In the genomic region with DNA sequence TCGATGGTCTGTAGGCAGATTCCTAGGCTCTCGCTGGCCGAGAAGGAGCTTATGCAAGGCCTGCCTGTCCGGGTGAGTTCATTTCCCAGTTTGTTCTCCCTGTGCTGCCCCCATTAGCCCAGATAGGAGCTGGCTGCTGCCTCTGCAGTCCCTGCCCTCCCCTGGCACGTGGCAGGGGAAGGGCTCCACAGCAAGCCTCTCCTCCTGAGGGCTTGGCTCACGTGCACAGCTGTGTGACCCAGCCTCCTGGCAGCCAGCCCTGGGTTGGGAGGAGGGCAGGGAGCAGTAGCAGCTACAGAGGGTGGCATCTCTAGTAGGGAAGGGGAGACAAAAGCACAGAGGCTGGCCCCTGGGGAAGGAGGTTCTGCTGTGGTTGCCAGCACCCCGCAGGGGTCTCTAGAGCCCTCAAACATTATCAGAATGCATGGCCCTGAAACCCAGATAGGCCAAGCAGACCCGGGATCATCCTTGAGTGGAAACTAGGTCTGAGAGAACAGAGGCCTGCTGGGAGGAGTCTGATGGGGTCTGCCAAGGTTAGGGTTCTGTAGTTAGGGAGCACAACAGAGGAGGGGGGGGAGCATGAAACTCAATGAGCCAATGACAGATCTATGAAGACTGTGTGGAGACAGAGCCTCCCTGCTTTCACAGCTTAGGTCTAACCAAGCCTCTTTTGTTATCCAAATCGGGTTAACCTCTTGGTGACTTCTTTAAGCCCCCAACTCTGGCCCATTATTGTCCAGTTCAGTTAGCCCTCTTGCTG, we compare ENCODE assay signal across 8 mouse cellular contexts. TPM values are rescaled to one million over a fixed set of nuclear protein-coding genes. Genes with fewer than 3 reads are reported as not detected.
DNase-seq lines count a peak whose midpoint lies in the region; ATAC-seq lines count a peak whose summit lies in the region.

No protein-coding gene starts in this region.

- peak; percentile 96 to 99 for DNase-seq in adrenal gland, adult 18-20 months (ENCODE audit: low spot score in 2 of 2)
- peak; percentile 46 to 79 for DNase-seq in cerebellum, postnatal 4 days (ENCODE audit: low spot score in 2 of 2)
- DNase-seq in gastrocnemius, postnatal 36 days = peak; percentile 91 to 96
- no peak for DNase-seq in intestine, embryonic 14.5 days (ENCODE audit: low spot score)
- DNase-seq in left cerebral cortex, adult 9 months (ENCODE audit: low spot score in 2 of 2) = peak; percentile 83 to 88
- peak; percentile 95 for DNase-seq in testis, postnatal 10 days (ENCODE audit: low spot score)
- no peak for DNase-seq in embryo, embryonic 11 days

- H3K4me2 ChIP-seq in intestine, embryonic 14.5 days (ENCODE audit: low read length) = no peak overlapping the region
- no peak overlapping the region for H3K4me2 ChIP-seq in neural tube, embryonic 12.5 days (replicated peaks)

- no peak for ATAC-seq in intestine, embryonic 14.5 days (replicated peaks; ENCODE audit: low FRiP score, low TSS enrichment, low read depth)
- no peak for ATAC-seq in neural tube, embryonic 12.5 days (ENCODE audit: low FRiP score, low read depth)

- H3K36me3 ChIP-seq in intestine, embryonic 14.5 days (ENCODE audit: control insufficient read depth, insufficient read depth, low read length) = peaks cover 66% of the 10 kb centered on the region
- H3K36me3 ChIP-seq in neural tube, embryonic 12.5 days = peaks cover 52% of the 10 kb centered on the region

- no peaks in the 10 kb centered on the region for H3K9me3 ChIP-seq in intestine, embryonic 14.5 days (ENCODE audit: control insufficient read depth, low read length)
- no peaks in the 10 kb centered on the region for H3K9me3 ChIP-seq in neural tube, embryonic 12.5 days

- H3K4me3 ChIP-seq in intestine, embryonic 14.5 days (ENCODE audit: low read depth, low read length) = no peak overlapping the region
- no peak overlapping the region for H3K4me3 ChIP-seq in neural tube, embryonic 12.5 days

- no peaks in the 10 kb centered on the region for H3K27me3 ChIP-seq in intestine, embryonic 14.5 days (replicated peaks; ENCODE audit: control insufficient read depth, insufficient read depth, low read length)
- no peaks in the 10 kb centered on the region for H3K27me3 ChIP-seq in neural tube, embryonic 12.5 days (replicated peaks)

- intact Hi-C loops in gastrocnemius, postnatal 36 days (cut with DNase I) = no loop called here

- H3K4me1 ChIP-seq in intestine, embryonic 14.5 days (replicated peaks; ENCODE audit: control insufficient read depth, insufficient read depth, low read length) = peaks cover 16% of the 10 kb centered on the region
- peaks cover 35% of the 10 kb centered on the region for H3K4me1 ChIP-seq in neural tube, embryonic 12.5 days

- H3K27ac ChIP-seq in intestine, embryonic 14.5 days (ENCODE audit: low read depth) = peak overlapping the region; percentile 60; the same call in 1 of the 2 replicates
- H3K27ac ChIP-seq in neural tube, embryonic 12.5 days = peak overlapping the region; percentile 39; the same call in 1 of the 2 replicates

- WGBS in intestine, embryonic 14.5 days = 80% methylated on average over 9 of the region's 9 CpGs
- 76% methylated on average over 9 of the region's 9 CpGs for WGBS in neural tube, embryonic 12.5 days

- no peak overlapping the region for H3K9ac ChIP-seq in intestine, embryonic 14.5 days (ENCODE audit: low read length)
- no peak overlapping the region for H3K9ac ChIP-seq in neural tube, embryonic 12.5 days

RNA-seq across cellular contexts. Expression of a gene that starts 10.0 kb away (rescaled TPM):
- total RNA-seq in adrenal gland, adult 18-20 months (2021) = 10 to 100 TPM; 20.6 to 46.2 TPM
- total RNA-seq in gastrocnemius, postnatal 36 days (2021) = 10 to 100 TPM; 16.9 to 21.9 TPM
- 16.7 and 18.2 TPM in 2 replicates for polyA plus RNA-seq in intestine, embryonic 14.5 days (2014; fragmentation: Nextera tagmentation; extraction: Ambion mirVana)
- polyA plus RNA-seq in neural tube, embryonic 12.5 days (2016; fragmentation: Nextera tagmentation; extraction: Ambion mirVana) = 32.7 and 33.6 TPM in 2 replicates

RNA-seq across cellular contexts. Expression of a gene that starts 22.8 kb away (rescaled TPM):
- total RNA-seq in adrenal gland, adult 18-20 months (2021) = 10 to 100 TPM; 29.6 to 32.3 TPM
- total RNA-seq in gastrocnemius, postnatal 36 days (2021) = 1 to 10 TPM; 6.9 to 7.2 TPM
- polyA plus RNA-seq in intestine, embryonic 14.5 days (2014; fragmentation: Nextera tagmentation; extraction: Ambion mirVana) = 11.8 and 13.2 TPM in 2 replicates
- polyA plus RNA-seq in neural tube, embryonic 12.5 days (2016; fragmentation: Nextera tagmentation; extraction: Ambion mirVana) = 144 and 154 TPM in 2 replicates

RNA-seq across cellular contexts. Expression of a gene that starts 36.5 kb away (rescaled TPM):
- total RNA-seq in adrenal gland, adult 18-20 months (2021) = 10 to 100 TPM; 12.1 to 21.7 TPM
- total RNA-seq in gastrocnemius, postnatal 36 days (2021) = 1 to 10 TPM; 5.0 to 6.3 TPM
- 26.8 and 30.2 TPM in 2 replicates for polyA plus RNA-seq in intestine, embryonic 14.5 days (2014; fragmentation: Nextera tagmentation; extraction: Ambion mirVana)
- 10.1 and 11.6 TPM in 2 replicates for polyA plus RNA-seq in neural tube, embryonic 12.5 days (2016; fragmentation: Nextera tagmentation; extraction: Ambion mirVana)

RNA-seq across cellular contexts. Expression of a gene that starts 41.5 kb away (rescaled TPM):
- total RNA-seq in adrenal gland, adult 18-20 months (2021) = 10 to 100 TPM in 1 of 2 experiments, 1 to 10 TPM in 1; 6.6 to 15.3 TPM
- total RNA-seq in gastrocnemius, postnatal 36 days (2021) = under 1 TPM; 0.81 to 0.99 TPM
- 1.7 TPM in 2 replicates for polyA plus RNA-seq in intestine, embryonic 14.5 days (2014; fragmentation: Nextera tagmentation; extraction: Ambion mirVana)
- 5.8 and 7.3 TPM in 2 replicates for polyA plus RNA-seq in neural tube, embryonic 12.5 days (2016; fragmentation: Nextera tagmentation; extraction: Ambion mirVana)

RNA-seq across cellular contexts. Expression of a gene that starts 49.2 kb away (rescaled TPM):
- 1 to 10 TPM in 1 of 2 experiments, not detected in 1; 2.7 TPM for total RNA-seq in adrenal gland, adult 18-20 months (2021)
- total RNA-seq in gastrocnemius, postnatal 36 days (2021) = under 1 TPM; 0.52 to 0.84 TPM
- polyA plus RNA-seq in intestine, embryonic 14.5 days (2014; fragmentation: Nextera tagmentation; extraction: Ambion mirVana) = 11.6 and 12.6 TPM in 2 replicates
- 1.8 and 2.6 TPM in 2 replicates for polyA plus RNA-seq in neural tube, embryonic 12.5 days (2016; fragmentation: Nextera tagmentation; extraction: Ambion mirVana)

Comparison
In these comparisons a context has a peak if more than half of its experiments do, and no peak if none do; other contexts are left out.
1. DNase-seq: peak in adrenal gland, adult 18-20 months (2 of 2), cerebellum, postnatal 4 days (2 of 2), gastrocnemius, postnatal 36 days (2 of 2), left cerebral cortex, adult 9 months (2 of 2) and testis, postnatal 10 days (single experiment); none in intestine, embryonic 14.5 days (single experiment) and embryo, embryonic 11 days (single experiment).